Mouse (Mus musculus): ENCODE results near the gene Reg2.

- TF ChIP-seq CTCF (IDR thresholded peaks at IDR 0.05) (no peak), EP300 (IDR thresholded peaks at IDR 0.05) (no peak)
Observed at GRCm38 (mm10) chr6:78447202-78447601, 51.8 kb downstream of the Reg2 start.

All from lung, postnatal 0 days (tissue).